Mouse (Mus musculus) liver, adult 2 months (tissue): ENCODE data around the gene Lhx5. TPM values are rescaled to one million over a fixed set of nuclear protein-coding genes. Genes with fewer than 3 reads are reported as not detected.

Experiments
- DNase-seq: peaks from one replicate; pipeline ENCODE4 v3.0.0-alpha.2; 2011; ENCODE audit warnings: low read depth, low spot score; ENCODE audit errors: extremely low read depth
- H3K27ac ChIP-seq: fragments of 200-500 bp; replicated peaks from 2 replicates; pipeline ENCODE4 v1.5.1; 2012; ENCODE audit warnings: low read depth, mild to moderate bottlenecking, control low read depth, inconsistent platforms, low read length; ENCODE audit not compliant: insufficient read depth
- H3K27me3 ChIP-seq: fragments of 200-500 bp; 2 replicates; pipeline ENCODE4 v1.6.1; 2012; ENCODE audit warnings: mild to moderate bottlenecking, moderate library complexity, low read length, inconsistent platforms; ENCODE audit not compliant: control insufficient read depth, insufficient read depth
- H3K36me3 ChIP-seq: fragments of 200-500 bp; 2 replicates; pipeline ENCODE4 v1.6.1; 2012; ENCODE audit warnings: low read length, inconsistent platforms; ENCODE audit not compliant: control insufficient read depth, insufficient read depth
- H3K4me1 ChIP-seq: fragments of 200-500 bp; 2 replicates; pipeline ENCODE4 v1.6.1; 2011; ENCODE audit warnings: low read length; ENCODE audit not compliant: control insufficient read depth, insufficient read depth
- H3K4me3 ChIP-seq: fragments of 200-500 bp; 2 replicates; pipeline ENCODE4 v1.5.1; 2011; ENCODE audit warnings: low read depth, mild to moderate bottlenecking, control low read depth, low read length, moderate library complexity; ENCODE audit not compliant: insufficient read depth
- H3K79me2 ChIP-seq: fragments of 200-500 bp; 2 replicates; pipeline ENCODE4 v1.6.1; 2012; ENCODE audit warnings: inconsistent platforms, mild to moderate bottlenecking, low read length, moderate library complexity; ENCODE audit not compliant: control insufficient read depth, insufficient read depth
- H3K9ac ChIP-seq: fragments of 200-500 bp; 2 replicates; pipeline ENCODE4 v1.6.1; 2012; ENCODE audit warnings: low read depth, mild to moderate bottlenecking, control low read depth, inconsistent platforms, low read length
- CTCF ChIP-seq: fragments of 200-500 bp; IDR thresholded peaks from 2 replicates; pipeline ENCODE4 v1.5.1; 2011; ENCODE audit warnings: low read depth, low read length, control low read depth
- POLR2A ChIP-seq: fragments of 200-500 bp; IDR thresholded peaks from 2 replicates; pipeline ENCODE4 v1.6.1; 2011; ENCODE audit warnings: low read length, control low read depth; ENCODE audit not compliant: insufficient read depth; ENCODE audit errors: extremely low read depth
- WGBS: fragments of 180-500 bp; shearing (Covaris S2); methylation state at CpG from one replicate; pipeline ENCODE4 v1.1.7; 2018; 5-methylcytosine and 5-hydroxymethylcytosine counted together
- polyA plus RNA-seq: library from polyadenylated mRNA; depleted of rRNA; stranded (reverse); fragments of >200 nt; gene quantifications from 2 replicates; pipeline ENCODE4 v1.2.3, GENCODE M21; 2012
- total RNA-seq: library from RNA; depleted of rRNA; stranded (reverse); fragments of >200 nt; gene quantifications from 2 replicates; pipeline ENCODE4 v1.2.3, GENCODE M21; 2014

Lhx5 gene
- total and polyA plus RNA-seq, 2 experiments, result not detected

- no peaks in the 10 kb centered on the region for H3K79me2 ChIP-seq
- no peak overlapping the region for H3K27ac ChIP-seq
- H3K4me3 ChIP-seq, result no peak overlapping the region
- no peaks in the 10 kb centered on the region; the same call in 1 of the 2 replicates for H3K27me3 ChIP-seq
- WGBS, result 49% methylated on average over 12 of the region's 12 CpGs
- no peaks in the 10 kb centered on the region for H3K4me1 ChIP-seq
- TF ChIP-seq POLR2A, result no peak
- H3K9ac ChIP-seq, result no peak overlapping the region
- H3K36me3 ChIP-seq, result no peaks in the 10 kb centered on the region
- no peak for DNase-seq
Observed at GRCm38 (mm10) chr5:120404831-120405591, 26.5 kb upstream of the Lhx5 start.

- Histone ChIP-seq H3K79me2 (no peaks in the 10 kb centered on the region), H3K27ac (no peak overlapping the region), H3K4me3 (no peak overlapping the region), H3K9ac (no peak overlapping the region), H3K36me3 (no peaks in the 10 kb centered on the region), H3K27me3 (peaks cover 6% of the 10 kb centered on the region; the same call in 1 of the 2 replicates), H3K4me1 (no peaks in the 10 kb centered on the region)
- TF ChIP-seq POLR2A (no peak), CTCF (no peak)
- 80% methylated on average over 14 of the region's 14 CpGs for WGBS
- DNase-seq, result no peak
Observed at GRCm38 (mm10) chr5:120408933-120409332, 22.6 kb upstream of the Lhx5 start.

- H3K27me3 ChIP-seq, result peaks cover 6% of the 10 kb centered on the region; the same call in 1 of the 2 replicates
Observed at GRCm38 (mm10) chr5:120409385-120410378, 21.8 kb upstream of the Lhx5 start.

GRCm38 (mm10) chr5:120413436-120413835 is 18.1 kb upstream of the Lhx5 start:
- H3K79me2 ChIP-seq, result no peaks in the 10 kb centered on the region
- WGBS, result 79% methylated on average over 6 of the region's 6 CpGs
- peaks cover 6% of the 10 kb centered on the region; the same call in 1 of the 2 replicates for H3K27me3 ChIP-seq
- H3K36me3 ChIP-seq, result no peaks in the 10 kb centered on the region
- TF ChIP-seq CTCF (0 out of 2 replicates have a peak, but pooled peaks have one; percentile 14), POLR2A (no peak)
- H3K9ac ChIP-seq, result no peak overlapping the region
- no peak overlapping the region for H3K4me3 ChIP-seq
- no peak for DNase-seq
- H3K4me1 ChIP-seq, result no peaks in the 10 kb centered on the region
- H3K27ac ChIP-seq, result no peak overlapping the region

More at GRCm38 (mm10) chr5:120409385-120410378, 21.8 kb upstream of the Lhx5 start:
- Histone ChIP-seq H3K79me2 (no peaks in the 10 kb centered on the region), H3K4me1 (no peaks in the 10 kb centered on the region), H3K4me3 (no peak overlapping the region), H3K36me3 (no peaks in the 10 kb centered on the region), H3K9ac (no peak overlapping the region), H3K27ac (no peak overlapping the region)
- TF ChIP-seq POLR2A, result no peak
- no peak for TF ChIP-seq CTCF
- no peak for DNase-seq
- 4% methylated on average over 41 of the region's 41 CpGs for WGBS

GRCm38 (mm10) chr5:120420106-120420505 is 11.4 kb upstream of the Lhx5 start:
- peaks cover 8% of the 10 kb centered on the region for H3K27me3 ChIP-seq

More at GRCm38 (mm10) chr5:120420106-120420505, 11.4 kb upstream of the Lhx5 start:
- DNase-seq, result no peak
- no peaks in the 10 kb centered on the region for H3K36me3 ChIP-seq
- no peaks in the 10 kb centered on the region for H3K4me1 ChIP-seq
- WGBS, result 76% methylated on average over 8 of the region's 8 CpGs
- H3K27ac ChIP-seq, result no peak overlapping the region
- no peaks in the 10 kb centered on the region for H3K79me2 ChIP-seq
- H3K9ac ChIP-seq, result no peak overlapping the region
- H3K4me3 ChIP-seq, result no peak overlapping the region
- TF ChIP-seq POLR2A (no peak), CTCF (no peak)
